Mouse (Mus musculus) CH12.LX (cell line): ENCODE results near the gene Bsg. TPM values are rescaled to one million over a fixed set of nuclear protein-coding genes. Genes with fewer than 3 reads are reported as not detected.

Experiments used
- DNase-seq: peaks from one replicate; pipeline ENCODE4 v3.0.0-alpha.2; 2013; ENCODE audit errors: extremely low read depth
- H3K27ac ChIP-seq: 2 replicates; pipeline ENCODE4 v1.5.1; 2012; ENCODE audit warnings: low read depth, mild to moderate bottlenecking, control low read depth, moderate library complexity; ENCODE audit not compliant: insufficient read depth
- H3K27me3 ChIP-seq: replicated peaks from 2 replicates; pipeline ENCODE3; 2012; ENCODE audit warnings: inconsistent platforms
- H3K36me3 ChIP-seq, 2 experiments: replicated peaks in 1 of 2; 2 replicates each; pipeline versions ENCODE3 to v1.6.1; 2012; ENCODE audit warnings: inconsistent platforms in 1 of 2, low read length in 1 of 2, mild to moderate bottlenecking in 1 of 2, mixed read lengths in 1 of 2, moderate library complexity in 1 of 2; ENCODE audit not compliant: control insufficient read depth in 1 of 2, insufficient read depth in 1 of 2
- H3K4me1 ChIP-seq, 2 experiments: 2 replicates each; pipeline ENCODE4 v1.6.1; 2012; ENCODE audit warnings: inconsistent platforms in 1 of 2, moderate library complexity in 1 of 2; ENCODE audit not compliant: insufficient read depth in 2 of 2, control insufficient read depth in 1 of 2
- H3K4me2 ChIP-seq: 2 replicates; pipeline ENCODE4 v1.6.1; 2012; ENCODE audit warnings: low read depth, mild to moderate bottlenecking, control low read depth; ENCODE audit not compliant: poor library complexity, insufficient read depth, severe bottlenecking
- H3K4me3 ChIP-seq, 3 experiments: fragments of 150-350 bp in 1 of 3; sonication (generic) in 1 of 3; replicated peaks in 1 of 3; 2 replicates each; pipeline versions ENCODE3 to v1.5.1; 2011 to 2012; ENCODE audit warnings: low read depth in 2 of 3, low read length in 2 of 3, mild to moderate bottlenecking in 2 of 3, moderate library complexity in 2 of 3, control low read depth in 1 of 3, improper control_type of control experiment in 1 of 3, inconsistent platforms in 1 of 3, mixed read lengths in 1 of 3; ENCODE audit not compliant: poor library complexity in 1 of 3
- H3K79me2 ChIP-seq: replicated peaks from 2 replicates; pipeline ENCODE4 v1.6.1; 2012; ENCODE audit warnings: mild to moderate bottlenecking, moderate library complexity; ENCODE audit not compliant: control insufficient read depth, poor library complexity, insufficient read depth, severe bottlenecking; ENCODE audit errors: extremely low read depth
- H3K9ac ChIP-seq: 2 replicates; pipeline ENCODE4 v1.6.1; 2012; ENCODE audit warnings: low read depth, mild to moderate bottlenecking, control low read depth, moderate library complexity; ENCODE audit not compliant: insufficient read depth
- H3K9me3 ChIP-seq: replicated peaks from 2 replicates; pipeline ENCODE3; 2012; ENCODE audit warnings: low read length, inconsistent platforms, mixed read lengths
- BHLHE40 ChIP-seq: IDR thresholded peaks from 2 replicates; pipeline ENCODE4 v1.6.1; 2011; ENCODE audit warnings: mild to moderate bottlenecking, low read depth, low read length, improper control_type of control experiment
- CHD1 ChIP-seq: IDR thresholded peaks from 2 replicates; pipeline ENCODE4 v1.6.1; 2012; ENCODE audit warnings: low read depth, low read length, improper control_type of control experiment, inconsistent platforms
- CTCF ChIP-seq, 2 experiments: IDR thresholded peaks in 1 of 2; conservative IDR thresholded peaks in 1 of 2; 2 replicates each; pipeline ENCODE4 v1.5.1; 2011 to 2012; ENCODE audit warnings: low read depth in 2 of 2, low read length in 2 of 2, improper control_type of control experiment in 1 of 2, inconsistent platforms in 1 of 2, mild to moderate bottlenecking in 1 of 2, moderate library complexity in 1 of 2
- ELF1 ChIP-seq: IDR thresholded peaks from 2 replicates; pipeline ENCODE4 v1.6.1; 2014; ENCODE audit warnings: low read depth, mild to moderate bottlenecking, inconsistent platforms, low read length, improper control_type of control experiment
- EP300 ChIP-seq: IDR thresholded peaks from 2 replicates; pipeline ENCODE4 v1.6.1; 2011; ENCODE audit warnings: low read length, improper control_type of control experiment
- IRF4 ChIP-seq: IDR thresholded peaks from 2 replicates; pipeline ENCODE4 v1.6.1; 2014; ENCODE audit warnings: low read depth, mild to moderate bottlenecking, inconsistent platforms, low read length, improper control_type of control experiment
- MAX ChIP-seq: IDR thresholded peaks from 2 replicates; pipeline ENCODE4 v1.6.1; 2011; ENCODE audit warnings: low read length, improper control_type of control experiment
- POLR2A ChIP-seq: IDR thresholded peaks from 2 replicates; pipeline ENCODE4 v1.6.1; 2011; ENCODE audit warnings: low read depth, mild to moderate bottlenecking, improper control_type of control experiment, low read length
- POLR2AphosphoS2 ChIP-seq: IDR thresholded peaks from 2 replicates; pipeline ENCODE4 v1.6.1; 2011; ENCODE audit warnings: low read depth, low read length, improper control_type of control experiment
- SMC3 ChIP-seq: IDR thresholded peaks from 2 replicates; pipeline ENCODE4 v1.6.1; 2011; ENCODE audit warnings: low read depth, low read length, improper control_type of control experiment
- TBP ChIP-seq: conservative IDR thresholded peaks from 2 replicates; pipeline ENCODE4 v1.6.1; 2011; ENCODE audit warnings: low read depth, low read length, improper control_type of control experiment
- UBTF ChIP-seq: IDR thresholded peaks from 2 replicates; pipeline ENCODE4 v1.6.1; 2012; ENCODE audit warnings: low read depth, mild to moderate bottlenecking, inconsistent platforms, low read length, improper control_type of control experiment, moderate library complexity
- ZC3H11A ChIP-seq: IDR thresholded peaks from 2 replicates; pipeline ENCODE4 v1.6.1; 2012; ENCODE audit warnings: low read depth, mild to moderate bottlenecking, inconsistent platforms, low read length, improper control_type of control experiment
- dilution Hi-C: fragments of 300-500 bp; cut with MboI; formaldehyde crosslinking; loops from 2 replicates; pipeline ENCODE4 v1.14.3; 2020; ENCODE audit warnings: low sequenced_read_pairs; ENCODE audit not compliant: extremely low pct_unique_long_range_greater_than_20kb, extremely low pct_ligation_motif_present
- in situ Hi-C: fragments of 300-500 bp; cut with MboI; formaldehyde crosslinking; loops from 3 replicates; pipeline ENCODE4 v1.14.3; 2019; ENCODE audit warnings: low sequenced_read_pairs, low pct_ligation_motif_present, low pct_unique_long_range_greater_than_20kb, mixed read lengths
- polyA plus RNA-seq: library from polyadenylated mRNA; unstranded; fragments of >175 nt; gene quantifications from 2 replicates; pipeline ENCODE4 v1.2.1, GENCODE M21; 2012; ENCODE audit warnings: low read depth; ENCODE audit not compliant: insufficient read length
- total RNA-seq, 2 experiments: library from RNA; depleted of rRNA; stranded (reverse); fragments of 300-350 nt in 1 of 2; fragments of >200 nt in 1 of 2; gene quantifications; 2 replicates each; pipeline ENCODE4 v1.2.3; 2012 to 2014

Gene Bsg
- total and polyA plus RNA-seq, 3 experiments, result 360 to 710 (median 421) TPM

DNA sequence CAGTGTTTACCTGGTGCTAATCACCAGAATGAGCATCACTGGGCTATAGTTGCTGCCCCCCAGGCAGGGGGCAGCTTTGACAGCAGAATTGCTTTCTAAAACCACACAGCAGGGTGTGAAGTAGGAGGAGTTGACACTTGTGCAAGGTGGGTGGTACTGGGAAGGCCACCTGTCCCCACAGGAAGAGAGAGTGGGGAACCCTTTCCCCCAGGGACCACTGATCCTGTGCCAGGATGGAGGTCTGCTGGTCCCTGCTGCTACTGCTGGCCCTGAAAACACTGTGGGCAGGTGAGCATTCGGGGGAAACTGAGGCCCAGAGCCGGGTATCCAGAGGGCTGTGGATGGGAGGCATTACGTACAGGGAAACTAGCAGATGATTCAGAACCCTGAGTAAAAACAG lies 15.1 kb upstream of the Bsg start:
- H3K36me3 ChIP-seq, result peaks cover 47 to 63% of the 10 kb centered on the region in 2 experiments
- H3K27me3 ChIP-seq, result no peaks in the 10 kb centered on the region
- H3K9me3 ChIP-seq, result peaks cover 6% of the 10 kb centered on the region
- H3K4me2 ChIP-seq, result no peak overlapping the region
- TF ChIP-seq IRF4, result no peak
- TF ChIP-seq ELF1, result no peak
- no peak for TF ChIP-seq BHLHE40
- no peak for TF ChIP-seq MAX
- no peak for TF ChIP-seq ZC3H11A
- TF ChIP-seq UBTF, result no peak
- no peak for TF ChIP-seq POLR2AphosphoS2
- TF ChIP-seq CHD1, result no peak
- TF ChIP-seq SMC3, result no peak
- TF ChIP-seq POLR2A, result no peak
- TF ChIP-seq TBP, result no peak
- TF ChIP-seq EP300, result no peak
- no peak overlapping the region for H3K27ac ChIP-seq
- H3K4me1 ChIP-seq, result peaks cover 7 to 20% of the 10 kb centered on the region in 2 experiments
- peaks cover 9% of the 10 kb centered on the region for H3K79me2 ChIP-seq
- in situ Hi-C loops, result no loop called here
- DNase-seq, result no peak
- no peak overlapping the region for H3K9ac ChIP-seq
- H3K4me3 ChIP-seq, result no peak overlapping the region
- dilution Hi-C loops, result no loop called here

DNA sequence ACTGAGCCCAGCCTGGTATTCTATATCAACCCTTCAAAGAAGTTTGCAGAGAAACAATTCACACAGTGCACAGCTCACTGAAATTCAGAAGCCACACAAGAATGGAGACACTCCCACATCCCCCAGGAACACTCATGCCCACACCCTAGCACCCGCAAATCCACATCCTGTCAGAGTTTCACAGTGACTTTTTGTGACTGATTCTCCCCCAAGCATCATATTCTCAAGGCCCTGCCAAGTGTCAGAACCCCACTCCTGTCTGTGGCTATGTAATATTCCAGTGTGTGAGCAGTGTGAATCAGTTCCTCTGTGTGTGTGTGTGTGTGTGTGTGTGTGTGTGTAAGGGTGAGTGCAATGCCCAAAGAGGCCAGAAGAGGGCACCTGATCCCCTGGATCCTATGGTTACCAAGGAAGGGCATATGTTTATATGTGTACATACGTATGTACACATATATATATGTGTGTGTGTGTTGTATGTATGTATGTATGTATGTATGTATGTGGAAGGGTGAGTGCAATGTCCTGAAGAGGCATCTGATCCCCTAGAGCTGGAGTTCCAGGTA lies 12.2 kb upstream of the Bsg start:
- H3K36me3 ChIP-seq, result peaks cover 22 to 36% of the 10 kb centered on the region in 2 experiments
- H3K4me3 ChIP-seq, result no peak overlapping the region
- H3K27me3 ChIP-seq, result no peaks in the 10 kb centered on the region
- H3K4me1 ChIP-seq, result peaks cover 0 to 12% of the 10 kb centered on the region in 2 experiments; a peak in 1 of 4 replicates
- H3K79me2 ChIP-seq, result no peaks in the 10 kb centered on the region
- peaks cover 6% of the 10 kb centered on the region for H3K9me3 ChIP-seq
- H3K9ac ChIP-seq, result no peak overlapping the region
- TF ChIP-seq CTCF (conservative IDR thresholded peaks at IDR 0.05 in 1 of 2, IDR thresholded peaks at IDR 0.05 in 1 of 2; ENCODE audit: low read depth in 2 of 2, low read length in 2 of 2) (peak in 1 of 2 experiments; percentile 20; a peak in 2 of 4 replicates), ELF1 (no peak)
- TF ChIP-seq, all 38 proteins: peak for 1
- DNase-seq, result no peak
- no peak overlapping the region for H3K27ac ChIP-seq
- dilution Hi-C loops (no loop called here), in situ Hi-C loops (loop anchor here (5.0 kb wide), 3 partner anchors 40 to 120 kb away; no protein-coding TSS in a partner anchor)
- no peak overlapping the region for H3K4me2 ChIP-seq
